Mouse (Mus musculus) forebrain, embryonic 13.5 days (tissue): ENCODE measurements around the gene Nmrk2. TPM values are rescaled to one million over a fixed set of nuclear protein-coding genes. Genes with fewer than 3 reads are reported as not detected.
"Not testable (repeated sequence)": the region's sequence is repeated elsewhere in the genome, so short reads cannot be mapped to it uniquely, and the experiment has no call there.

Experiments used
- ATAC-seq: fragments of 200-750 bp; cut with Nextera tagmentation; 2 replicates; pipeline ENCODE4 v1.8.0; 2017
- H3K27ac ChIP-seq: fragments of 300-500 bp; sonication (generic); 2 replicates; pipeline ENCODE4 v1.5.1; 2015; ENCODE audit warnings: inconsistent platforms, mild to moderate bottlenecking, moderate library complexity
- H3K27me3 ChIP-seq: fragments of 300-500 bp; sonication (generic); 2 replicates; pipeline ENCODE4 v1.6.1; 2015; ENCODE audit warnings: mild to moderate bottlenecking, inconsistent platforms
- H3K36me3 ChIP-seq: fragments of 300-500 bp; sonication (generic); 2 replicates; pipeline ENCODE4 v1.6.1; 2015; ENCODE audit warnings: mild to moderate bottlenecking, inconsistent platforms; ENCODE audit not compliant: poor library complexity, severe bottlenecking
- H3K4me1 ChIP-seq: fragments of 300-500 bp; sonication (generic); 2 replicates; pipeline ENCODE4 v1.6.1; 2015; ENCODE audit warnings: inconsistent platforms
- H3K4me2 ChIP-seq: fragments of 300-500 bp; sonication (generic); 2 replicates; pipeline ENCODE4 v1.6.1; 2015; ENCODE audit warnings: inconsistent platforms, mild to moderate bottlenecking, moderate library complexity
- H3K4me3 ChIP-seq: fragments of 300-500 bp; sonication (generic); 2 replicates; pipeline ENCODE4 v1.5.1; 2015; ENCODE audit warnings: mild to moderate bottlenecking, inconsistent platforms
- H3K9ac ChIP-seq: fragments of 300-500 bp; sonication (generic); 2 replicates; pipeline ENCODE4 v1.6.1; 2015; ENCODE audit warnings: mild to moderate bottlenecking, inconsistent platforms
- H3K9me3 ChIP-seq: fragments of 300-500 bp; sonication (generic); replicated peaks from 2 replicates; pipeline ENCODE4 v1.6.1; 2016; ENCODE audit warnings: inconsistent platforms
- WGBS: fragments of 180-500 bp; shearing (Covaris S2); methylation state at CpG from one replicate; pipeline ENCODE4 v1.1.7; 2015; 5-methylcytosine and 5-hydroxymethylcytosine counted together
- polyA plus RNA-seq: library from polyadenylated mRNA; unstranded; fragments of >200 nt; fragmentation: Nextera tagmentation; extraction: Ambion mirVana; gene quantifications from 2 replicates; pipeline ENCODE4 v1.2.1, GENCODE M21; 2015

The Nmrk2 gene
- polyA plus RNA-seq, 1 experiment from 2014 or later: not detected

GRCm38 (mm10) chr10:81233226-81233585, 31.4 kb upstream of the Nmrk2 start:
- H3K27me3 ChIP-seq: 0 out of 2 replicates have a peak, but pooled peaks cover 1% of the 10 kb centered on the region
- H3K27ac ChIP-seq: no peak overlapping the region
- H3K36me3 ChIP-seq: no peaks in the 10 kb centered on the region
- H3K9me3 ChIP-seq: no peaks in the 10 kb centered on the region
- peak overlapping the region; percentile 67 for H3K4me2 ChIP-seq
- 1% methylated on average over 15 of the region's 28 CpGs for WGBS
- peak overlapping the region; percentile 69 for H3K9ac ChIP-seq
- ATAC-seq: peak; percentile 50
- H3K4me1 ChIP-seq: peaks cover 45% of the 10 kb centered on the region
- peak overlapping the region; percentile 57 for H3K4me3 ChIP-seq

GRCm38 (mm10) chr10:81232580-81233225, 30.9 kb upstream of the Nmrk2 start, which contains the start of gene Zfr2:
TSS of gene Zfr2 (plus strand) at chr10:81233155.
- peak within 1 kb of the TSS; percentile 69 for H3K9ac ChIP-seq
- peak; percentile 71 for ATAC-seq
- H3K9me3 ChIP-seq: no peaks in the 10 kb centered on the region
- H3K36me3 ChIP-seq: no peaks in the 10 kb centered on the region
- H3K4me2 ChIP-seq: peak within 1 kb of the TSS; percentile 67
- H3K27ac ChIP-seq: no peak within 1 kb of the TSS
- H3K4me3 ChIP-seq: peak within 1 kb of the TSS; percentile 57
- H3K4me1 ChIP-seq: peaks cover 50% of the 10 kb centered on the region
- no peaks in the 10 kb centered on the region for H3K27me3 ChIP-seq
- 9% methylated on average over 25 of the region's 29 CpGs for WGBS

- Histone ChIP-seq H3K36me3 (no peaks in the 10 kb centered on the region), H3K27me3 (no peaks in the 10 kb centered on the region), H3K27ac (peak overlapping the region; percentile 90), H3K4me2 (peak overlapping the region; percentile 73), H3K4me1 (peaks cover 50% of the 10 kb centered on the region), H3K4me3 (peak overlapping the region; percentile 68), H3K9ac (peak overlapping the region; percentile 93; the same call in 1 of the 2 replicates), H3K9me3 (no peaks in the 10 kb centered on the region)
- no peak for ATAC-seq
- WGBS: 47% methylated on average over 7 of the region's 7 CpGs
These were observed 29.6 kb upstream of the Nmrk2 start for GRCm38 (mm10) chr10:81231436-81231835.

GRCm38 (mm10) chr10:81230438-81231332, 28.8 kb upstream of the Nmrk2 start, which contains the start of gene Atcay:
TSS of gene Atcay (minus strand) at chr10:81230833.
- no peaks in the 10 kb centered on the region for H3K9me3 ChIP-seq
- peak within 1 kb of the TSS; percentile 73 for H3K4me2 ChIP-seq
- H3K27me3 ChIP-seq: no peaks in the 10 kb centered on the region
- ATAC-seq: peak; percentile 92
- H3K4me1 ChIP-seq: peaks cover 50% of the 10 kb centered on the region
- H3K27ac ChIP-seq: peak within 1 kb of the TSS; percentile 90
- no peaks in the 10 kb centered on the region for H3K36me3 ChIP-seq
- WGBS: 4% methylated on average over 27 of the region's 27 CpGs
- H3K9ac ChIP-seq: peak within 1 kb of the TSS; percentile 93
- H3K4me3 ChIP-seq: peak within 1 kb of the TSS; percentile 68

GRCm38 (mm10) chr10:81229735-81230437, 28.0 kb upstream of the Nmrk2 start:
- ATAC-seq: 0 out of 2 replicates have a peak, but pooled peaks have one; percentile 9
- no peaks in the 10 kb centered on the region for H3K27me3 ChIP-seq
- peak overlapping the region; percentile 93 for H3K9ac ChIP-seq
- peak overlapping the region; percentile 90 for H3K27ac ChIP-seq
- no peaks in the 10 kb centered on the region for H3K36me3 ChIP-seq
- WGBS: 10% methylated on average over 20 of the region's 20 CpGs
- H3K4me1 ChIP-seq: peaks cover 50% of the 10 kb centered on the region
- H3K4me2 ChIP-seq: peak overlapping the region; percentile 73
- peak overlapping the region; percentile 68 for H3K4me3 ChIP-seq
- H3K9me3 ChIP-seq: no peaks in the 10 kb centered on the region

- H3K9ac ChIP-seq, H3K9me3 ChIP-seq, ATAC-seq, H3K27ac ChIP-seq, H3K27me3 ChIP-seq, H3K4me2 ChIP-seq, H3K4me3 ChIP-seq: not testable (repeated sequence)
- 64% methylated on average over 2 of the region's 2 CpGs for WGBS
- peaks cover 10% of the 10 kb centered on the region for H3K4me1 ChIP-seq
- H3K36me3 ChIP-seq: peaks cover 54% of the 10 kb centered on the region
These were observed 21.9 kb upstream of the Nmrk2 start for GRCm38 (mm10) chr10:81223731-81224130.

GRCm38 (mm10) chr10:81221402-81222015, 19.7 kb upstream of the Nmrk2 start:
- Histone ChIP-seq H3K4me1 (no peaks in the 10 kb centered on the region), H3K4me3 (no peak overlapping the region), H3K4me2 (no peak overlapping the region), H3K36me3 (peaks cover 69% of the 10 kb centered on the region), H3K9me3 (no peaks in the 10 kb centered on the region), H3K9ac (no peak overlapping the region), H3K27ac (no peak overlapping the region), H3K27me3 (no peaks in the 10 kb centered on the region)
- ATAC-seq: no peak
- WGBS: 91% methylated on average over 5 of the region's 5 CpGs

- H3K4me3 ChIP-seq: no peak overlapping the region
- H3K9ac ChIP-seq: no peak overlapping the region
- H3K4me2 ChIP-seq: no peak overlapping the region
- WGBS: 36% methylated on average over 7 of the region's 7 CpGs
- no peaks in the 10 kb centered on the region for H3K9me3 ChIP-seq
- peak; percentile 30; the same call in 1 of the 2 replicates for ATAC-seq
- peaks cover 89% of the 10 kb centered on the region for H3K36me3 ChIP-seq
- H3K27me3 ChIP-seq: no peaks in the 10 kb centered on the region
- no peaks in the 10 kb centered on the region for H3K4me1 ChIP-seq
- no peak overlapping the region for H3K27ac ChIP-seq
These were observed 16.1 kb upstream of the Nmrk2 start for GRCm38 (mm10) chr10:81217964-81218363.

- 25% methylated on average over 1 of the region's 1 CpGs for WGBS
- not testable (repeated sequence) for H3K4me2 ChIP-seq, ATAC-seq, H3K27me3 ChIP-seq, H3K9ac ChIP-seq, H3K4me1 ChIP-seq, H3K9me3 ChIP-seq, H3K27ac ChIP-seq, H3K4me3 ChIP-seq
- peaks cover 90% of the 10 kb centered on the region for H3K36me3 ChIP-seq
These were observed 15.4 kb upstream of the Nmrk2 start for GRCm38 (mm10) chr10:81217267-81217666.

- Histone ChIP-seq H3K9me3 (peaks cover 6% of the 10 kb centered on the region; the same call in 1 of the 2 replicates), H3K4me2 (no peak overlapping the region), H3K27ac (no peak overlapping the region), H3K9ac (no peak overlapping the region), H3K4me3 (no peak overlapping the region), H3K4me1 (no peaks in the 10 kb centered on the region), H3K36me3 (peaks cover 90% of the 10 kb centered on the region), H3K27me3 (no peaks in the 10 kb centered on the region)
- 0 out of 2 replicates have a peak, but pooled peaks have one; percentile 29 for ATAC-seq
- 89% methylated on average over 6 of the region's 6 CpGs for WGBS
These were observed 15.0 kb upstream of the Nmrk2 start for GRCm38 (mm10) chr10:81216810-81217209.

GRCm38 (mm10) chr10:81216260-81216659, 14.4 kb upstream of the Nmrk2 start:
- Histone ChIP-seq H3K4me1 (no peaks in the 10 kb centered on the region), H3K9me3 (peaks cover 6% of the 10 kb centered on the region; the same call in 1 of the 2 replicates), H3K27me3 (no peaks in the 10 kb centered on the region), H3K4me3 (no peak overlapping the region), H3K27ac (no peak overlapping the region), H3K9ac (no peak overlapping the region), H3K4me2 (no peak overlapping the region), H3K36me3 (peaks cover 90% of the 10 kb centered on the region)
- WGBS: 88% methylated on average over 6 of the region's 6 CpGs
- ATAC-seq: no peak
